Mouse (Mus musculus): Measurements from ENCODE around the gene Irf2bp2. TPM values are rescaled to one million over a fixed set of nuclear protein-coding genes. Genes with fewer than 3 reads are reported as not detected.

Gene Irf2bp2
- polyA plus RNA-seq, 1 experiment from 2014 or later = 8.0 TPM

GRCm38 (mm10) chr8:126584844-126585231 is 8.9 kb downstream of the Irf2bp2 start:
- peak overlapping the region; percentile 97 for H3K4me2 ChIP-seq (ENCODE audit: low read length)
- H3K27ac ChIP-seq (ENCODE audit: low read depth, low read length) = peak overlapping the region; percentile 85
- no peak for ATAC-seq
- peaks cover 55% of the 10 kb centered on the region for H3K4me1 ChIP-seq (ENCODE audit: control insufficient read depth, insufficient read depth, low read depth, low read length)
- peaks cover 3% of the 10 kb centered on the region; the same call in 1 of the 2 replicates for H3K9me3 ChIP-seq (ENCODE audit: control insufficient read depth, low read length)
- WGBS = 14% methylated on average over 5 of the region's 5 CpGs
- no peaks in the 10 kb centered on the region for H3K36me3 ChIP-seq (ENCODE audit: control insufficient read depth, insufficient read depth, low read length)
- H3K9ac ChIP-seq (ENCODE audit: low read depth, low read length) = peak overlapping the region; percentile 76; the same call in 1 of the 2 replicates
- no peaks in the 10 kb centered on the region for H3K27me3 ChIP-seq (replicated peaks; ENCODE audit: control insufficient read depth, insufficient read depth, low read length)
- H3K4me3 ChIP-seq (ENCODE audit: low read length) = peak overlapping the region; percentile 55

GRCm38 (mm10) chr8:126583971-126584843 is 9.6 kb downstream of the Irf2bp2 start:
- no peaks in the 10 kb centered on the region for H3K36me3 ChIP-seq (ENCODE audit: control insufficient read depth, insufficient read depth, low read length)
- peak overlapping the region; percentile 55 for H3K4me3 ChIP-seq (ENCODE audit: low read length)
- H3K4me1 ChIP-seq (ENCODE audit: control insufficient read depth, insufficient read depth, low read depth, low read length) = peaks cover 55% of the 10 kb centered on the region
- H3K9me3 ChIP-seq (ENCODE audit: control insufficient read depth, low read length) = peaks cover 3% of the 10 kb centered on the region; the same call in 1 of the 2 replicates
- peak overlapping the region; percentile 97 for H3K4me2 ChIP-seq (ENCODE audit: low read length)
- peak overlapping the region; percentile 85 for H3K27ac ChIP-seq (ENCODE audit: low read depth, low read length)
- H3K27me3 ChIP-seq (replicated peaks; ENCODE audit: control insufficient read depth, insufficient read depth, low read length) = no peaks in the 10 kb centered on the region
- 0% methylated on average over 59 of the region's 68 CpGs for WGBS
- peak; percentile 83 for ATAC-seq
- H3K9ac ChIP-seq (ENCODE audit: low read depth, low read length) = peak overlapping the region; percentile 76

- peak overlapping the region; percentile 76 for H3K9ac ChIP-seq (ENCODE audit: low read depth, low read length)
- peaks cover 49% of the 10 kb centered on the region for H3K4me1 ChIP-seq (ENCODE audit: control insufficient read depth, insufficient read depth, low read depth, low read length)
- WGBS = 3% methylated on average over 13 of the region's 13 CpGs
- peak overlapping the region; percentile 97 for H3K4me2 ChIP-seq (ENCODE audit: low read length)
- ATAC-seq = 0 out of 2 replicates have a peak, but pooled peaks have one; percentile 12
- H3K4me3 ChIP-seq (ENCODE audit: low read length) = peak overlapping the region; percentile 55
- H3K27ac ChIP-seq (ENCODE audit: low read depth, low read length) = peak overlapping the region; percentile 85
- H3K27me3 ChIP-seq (replicated peaks; ENCODE audit: control insufficient read depth, insufficient read depth, low read length) = no peaks in the 10 kb centered on the region
- peaks cover 3% of the 10 kb centered on the region; the same call in 1 of the 2 replicates for H3K9me3 ChIP-seq (ENCODE audit: control insufficient read depth, low read length)
- H3K36me3 ChIP-seq (ENCODE audit: control insufficient read depth, insufficient read depth, low read length) = no peaks in the 10 kb centered on the region
These were observed 10.3 kb downstream of the Irf2bp2 start for GRCm38 (mm10) chr8:126583534-126583933.

GRCm38 (mm10) chr8:126583018-126583417 is 10.8 kb downstream of the Irf2bp2 start:
- peaks cover 3% of the 10 kb centered on the region; the same call in 1 of the 2 replicates for H3K9me3 ChIP-seq (ENCODE audit: control insufficient read depth, low read length)
- H3K27me3 ChIP-seq (replicated peaks; ENCODE audit: control insufficient read depth, insufficient read depth, low read length) = no peaks in the 10 kb centered on the region
- no peak overlapping the region for H3K9ac ChIP-seq (ENCODE audit: low read depth, low read length)
- H3K36me3 ChIP-seq (ENCODE audit: control insufficient read depth, insufficient read depth, low read length) = no peaks in the 10 kb centered on the region
- 34% methylated on average over 2 of the region's 2 CpGs for WGBS
- no peak overlapping the region for H3K4me2 ChIP-seq (ENCODE audit: low read length)
- H3K27ac ChIP-seq (ENCODE audit: low read depth, low read length) = no peak overlapping the region
- H3K4me1 ChIP-seq (ENCODE audit: control insufficient read depth, insufficient read depth, low read depth, low read length) = peaks cover 45% of the 10 kb centered on the region
- no peak for ATAC-seq
- H3K4me3 ChIP-seq (ENCODE audit: low read length) = no peak overlapping the region

- no peaks in the 10 kb centered on the region for H3K36me3 ChIP-seq (ENCODE audit: control insufficient read depth, insufficient read depth, low read length)
- H3K27me3 ChIP-seq (replicated peaks; ENCODE audit: control insufficient read depth, insufficient read depth, low read length) = no peaks in the 10 kb centered on the region
- H3K9ac ChIP-seq (ENCODE audit: low read depth, low read length) = no peak overlapping the region
- no peak for ATAC-seq
- peaks cover 3% of the 10 kb centered on the region; the same call in 1 of the 2 replicates for H3K9me3 ChIP-seq (ENCODE audit: control insufficient read depth, low read length)
- H3K4me2 ChIP-seq (ENCODE audit: low read length) = no peak overlapping the region
- peaks cover 40% of the 10 kb centered on the region for H3K4me1 ChIP-seq (ENCODE audit: control insufficient read depth, insufficient read depth, low read depth, low read length)
- no peak overlapping the region for H3K27ac ChIP-seq (ENCODE audit: low read depth, low read length)
- WGBS = 35% methylated on average over 6 of the region's 6 CpGs
- no peak overlapping the region for H3K4me3 ChIP-seq (ENCODE audit: low read length)
These were observed 11.3 kb downstream of the Irf2bp2 start for GRCm38 (mm10) chr8:126582509-126582908.

- H3K9ac ChIP-seq (ENCODE audit: low read depth, low read length) = no peak overlapping the region
- H3K9me3 ChIP-seq (ENCODE audit: control insufficient read depth, low read length) = peaks cover 3% of the 10 kb centered on the region; the same call in 1 of the 2 replicates
- H3K27me3 ChIP-seq (replicated peaks; ENCODE audit: control insufficient read depth, insufficient read depth, low read length) = no peaks in the 10 kb centered on the region
- no peaks in the 10 kb centered on the region for H3K36me3 ChIP-seq (ENCODE audit: control insufficient read depth, insufficient read depth, low read length)
- no peak overlapping the region for H3K4me3 ChIP-seq (ENCODE audit: low read length)
- no peak overlapping the region for H3K4me2 ChIP-seq (ENCODE audit: low read length)
- H3K4me1 ChIP-seq (ENCODE audit: control insufficient read depth, insufficient read depth, low read depth, low read length) = peaks cover 33% of the 10 kb centered on the region
- 92% methylated on average over 6 of the region's 6 CpGs for WGBS
- H3K27ac ChIP-seq (ENCODE audit: low read depth, low read length) = no peak overlapping the region
- ATAC-seq = no peak
These were observed 12.1 kb downstream of the Irf2bp2 start for GRCm38 (mm10) chr8:126581662-126582061.

GRCm38 (mm10) chr8:126580826-126581225 is 13.0 kb downstream of the Irf2bp2 start:
- peaks cover 3% of the 10 kb centered on the region; the same call in 1 of the 2 replicates for H3K9me3 ChIP-seq (ENCODE audit: control insufficient read depth, low read length)
- no peaks in the 10 kb centered on the region for H3K36me3 ChIP-seq (ENCODE audit: control insufficient read depth, insufficient read depth, low read length)
- no peaks in the 10 kb centered on the region for H3K27me3 ChIP-seq (replicated peaks; ENCODE audit: control insufficient read depth, insufficient read depth, low read length)
- 96% methylated on average over 4 of the region's 4 CpGs for WGBS
- H3K4me3 ChIP-seq (ENCODE audit: low read length) = no peak overlapping the region
- H3K27ac ChIP-seq (ENCODE audit: low read depth, low read length) = no peak overlapping the region
- no peak for ATAC-seq
- H3K4me1 ChIP-seq (ENCODE audit: control insufficient read depth, insufficient read depth, low read depth, low read length) = peaks cover 28% of the 10 kb centered on the region
- no peak overlapping the region for H3K4me2 ChIP-seq (ENCODE audit: low read length)
- H3K9ac ChIP-seq (ENCODE audit: low read depth, low read length) = no peak overlapping the region

GRCm38 (mm10) chr8:126580086-126580485 is 13.7 kb downstream of the Irf2bp2 start:
- H3K4me1 ChIP-seq (ENCODE audit: control insufficient read depth, insufficient read depth, low read depth, low read length) = peaks cover 21% of the 10 kb centered on the region
- no peak overlapping the region for H3K27ac ChIP-seq (ENCODE audit: low read depth, low read length)
- no peak for ATAC-seq
- H3K4me2 ChIP-seq (ENCODE audit: low read length) = no peak overlapping the region
- no peak overlapping the region for H3K9ac ChIP-seq (ENCODE audit: low read depth, low read length)
- WGBS = 92% methylated on average over 1 of the region's 1 CpGs
- no peaks in the 10 kb centered on the region for H3K27me3 ChIP-seq (replicated peaks; ENCODE audit: control insufficient read depth, insufficient read depth, low read length)
- H3K4me3 ChIP-seq (ENCODE audit: low read length) = no peak overlapping the region
- H3K36me3 ChIP-seq (ENCODE audit: control insufficient read depth, insufficient read depth, low read length) = no peaks in the 10 kb centered on the region
- peaks cover 3% of the 10 kb centered on the region; the same call in 1 of the 2 replicates for H3K9me3 ChIP-seq (ENCODE audit: control insufficient read depth, low read length)

- no peaks in the 10 kb centered on the region for H3K27me3 ChIP-seq (replicated peaks; ENCODE audit: control insufficient read depth, insufficient read depth, low read length)
- peaks cover 3% of the 10 kb centered on the region; the same call in 1 of the 2 replicates for H3K9me3 ChIP-seq (ENCODE audit: control insufficient read depth, low read length)
- no peak overlapping the region for H3K4me2 ChIP-seq (ENCODE audit: low read length)
- H3K36me3 ChIP-seq (ENCODE audit: control insufficient read depth, insufficient read depth, low read length) = no peaks in the 10 kb centered on the region
- no peak overlapping the region for H3K4me3 ChIP-seq (ENCODE audit: low read length)
- no peak for ATAC-seq
- H3K9ac ChIP-seq (ENCODE audit: low read depth, low read length) = no peak overlapping the region
- peaks cover 7% of the 10 kb centered on the region for H3K4me1 ChIP-seq (ENCODE audit: control insufficient read depth, insufficient read depth, low read depth, low read length)
- WGBS = 82% methylated on average over 3 of the region's 3 CpGs
- no peak overlapping the region for H3K27ac ChIP-seq (ENCODE audit: low read depth, low read length)
These were observed 15.1 kb downstream of the Irf2bp2 start for GRCm38 (mm10) chr8:126578641-126579040.

Measured in hindbrain, embryonic 16.5 days (tissue).